Mouse (Mus musculus) CD4-positive naive resting alpha-beta T cell, adult 57 days (primary cell): ENCODE data around the gene Rnase4. TPM values are rescaled to one million over a fixed set of nuclear protein-coding genes. Genes with fewer than 3 reads are reported as not detected.

Experiments
- total RNA-seq: library from RNA; stranded (reverse); gene quantifications from one replicate; pipeline ENCODE4 v1.2.4, GENCODE M21; 2023

Rnase4 gene
- total RNA-seq: 2.4 TPM

DNA sequence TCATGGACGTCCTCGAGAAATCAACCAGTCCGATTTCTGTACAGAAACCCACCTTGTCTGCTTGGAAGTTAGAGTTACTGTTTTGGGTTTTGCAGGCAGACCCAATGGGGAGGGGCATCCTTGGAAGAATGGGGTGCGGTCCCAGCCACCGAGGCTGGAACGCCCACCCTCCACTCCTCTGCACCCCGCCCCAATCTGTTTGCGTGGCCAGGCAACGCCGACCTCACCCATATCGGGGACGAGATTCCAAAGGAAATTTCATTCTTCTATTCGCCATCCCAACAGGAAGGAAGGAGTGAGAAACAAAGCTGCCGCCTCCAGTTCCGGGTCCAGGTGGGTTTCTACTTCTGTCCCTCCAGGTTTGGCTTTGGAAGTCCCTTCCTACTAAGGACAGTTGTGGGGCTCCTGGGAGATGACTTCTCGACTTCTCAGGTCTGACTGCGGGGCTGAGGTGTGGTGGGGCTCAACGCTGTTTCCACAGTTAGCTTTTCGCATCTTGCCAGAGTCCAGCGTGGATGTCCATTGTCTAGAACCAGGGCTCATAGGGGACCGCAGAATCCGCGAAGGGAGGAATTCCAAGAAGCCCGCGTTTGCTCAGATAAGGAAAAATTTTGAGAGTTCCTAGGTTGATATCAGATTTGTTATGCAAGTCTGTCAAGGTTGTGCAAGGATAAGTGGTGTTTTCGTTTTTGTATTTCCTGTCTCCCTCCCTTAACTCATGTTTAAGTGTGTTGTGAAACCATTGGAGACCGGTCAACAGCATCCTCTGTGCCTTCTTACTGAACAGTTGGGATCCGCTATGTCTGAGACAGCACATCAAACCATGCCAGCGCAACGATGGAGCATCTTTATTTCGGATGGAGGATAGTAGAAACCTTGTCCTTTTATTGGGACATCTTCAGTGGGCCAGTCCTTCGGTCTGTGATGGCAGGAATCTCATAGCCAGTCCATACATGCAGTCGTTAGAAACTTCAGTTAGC, at the start of gene Rnase4, which contains the start of gene Ang:
Rnase4 (plus strand) TSS at position 157 of the 980 bp plus-strand sequence.
Ang (plus strand) TSS at position 230 of the 980 bp plus-strand sequence.

DNA sequence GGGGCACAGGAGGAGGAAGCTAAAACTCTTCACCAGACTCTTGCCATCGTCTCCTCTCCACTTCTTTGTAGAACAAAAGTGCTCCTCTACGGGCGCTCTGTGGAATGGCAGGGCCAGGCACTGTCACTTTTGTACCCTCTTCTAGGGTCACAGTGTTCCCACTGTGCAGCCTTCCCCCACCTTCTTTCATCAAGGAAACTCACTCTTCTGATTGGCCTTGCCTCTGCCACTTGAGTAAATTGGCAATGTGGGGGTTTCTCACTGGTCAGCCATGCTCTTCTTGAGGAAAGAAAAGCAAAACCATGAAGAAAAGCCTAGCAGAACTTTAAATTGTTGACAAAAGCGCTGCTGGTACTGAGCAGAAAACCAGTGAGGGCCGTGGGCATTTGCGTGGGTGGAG, 49.1 kb upstream of the Rnase4 start, which contains the start of gene Rnase9:
Rnase9 (minus strand) TSS at position 101 of the 400 bp plus-strand sequence.

DNA sequence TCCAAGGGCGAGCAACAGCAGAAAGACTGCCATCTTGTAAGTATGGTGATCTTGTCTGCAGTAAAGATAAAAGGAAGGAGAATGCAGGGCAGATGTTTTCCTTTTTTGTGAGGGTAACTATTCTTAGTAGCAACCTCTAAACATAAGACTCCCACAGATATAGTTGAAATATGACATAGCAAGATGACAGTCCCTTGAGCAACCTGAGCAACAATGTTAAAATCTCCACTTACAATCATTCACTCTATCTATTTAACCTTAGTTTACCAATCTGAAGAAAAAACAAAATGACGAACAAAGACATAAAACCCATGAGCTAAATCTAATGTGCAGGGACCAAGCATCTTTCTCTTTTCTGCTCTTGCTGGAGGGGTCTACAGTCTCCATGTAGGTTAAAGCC, 40.8 kb upstream of the Rnase4 start, which contains the start of gene Rnase11:
Rnase11 (minus strand) TSS at position 101 of the 400 bp plus-strand sequence.

DNA sequence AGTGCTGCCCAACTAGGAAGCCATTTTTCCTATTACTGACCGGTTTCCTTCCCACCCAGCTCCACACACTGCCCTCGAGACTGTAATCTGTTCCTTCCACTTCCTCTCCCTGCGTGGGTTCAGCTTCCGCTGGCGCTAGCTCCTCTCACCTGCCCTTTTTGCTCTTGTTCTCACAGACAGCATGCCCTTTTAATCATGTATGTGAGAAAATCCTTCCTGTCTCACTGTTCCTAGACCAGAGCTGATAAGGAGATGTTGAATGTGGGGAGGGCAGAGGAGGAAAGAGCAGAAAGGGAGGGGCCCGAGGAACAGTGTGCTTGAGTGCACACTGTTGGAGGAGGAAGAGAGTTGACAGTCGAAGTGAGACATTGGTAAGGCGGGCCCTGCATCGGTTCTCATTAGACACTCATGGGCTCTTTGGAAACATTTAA, 33.5 kb upstream of the Rnase4 start, which contains the start of gene Rnase12:
Rnase12 (minus strand) TSS at position 261 of the 431 bp plus-strand sequence.

DNA sequence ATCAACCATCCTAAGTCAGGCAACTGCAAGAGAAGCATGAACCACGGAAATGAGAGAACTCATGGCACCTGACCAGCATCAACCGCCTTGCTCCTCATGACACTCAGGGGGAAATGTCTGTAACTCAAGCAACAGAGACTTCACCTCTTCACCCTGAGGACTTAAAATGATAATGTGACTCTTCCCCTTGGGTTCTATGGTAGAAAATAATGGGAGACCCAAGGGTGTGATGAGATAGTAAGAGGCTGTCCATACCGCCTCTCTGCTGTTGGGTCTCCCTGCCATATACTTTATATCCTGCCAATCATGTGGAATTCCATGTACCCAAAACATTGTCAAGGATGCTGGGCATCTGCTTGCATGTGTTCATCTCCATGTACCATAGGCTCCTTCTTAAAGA, 16.5 kb upstream of the Rnase4 start, which contains the start of gene Olfr750:
Olfr750 (minus strand) TSS at position 101 of the 400 bp plus-strand sequence.

DNA sequence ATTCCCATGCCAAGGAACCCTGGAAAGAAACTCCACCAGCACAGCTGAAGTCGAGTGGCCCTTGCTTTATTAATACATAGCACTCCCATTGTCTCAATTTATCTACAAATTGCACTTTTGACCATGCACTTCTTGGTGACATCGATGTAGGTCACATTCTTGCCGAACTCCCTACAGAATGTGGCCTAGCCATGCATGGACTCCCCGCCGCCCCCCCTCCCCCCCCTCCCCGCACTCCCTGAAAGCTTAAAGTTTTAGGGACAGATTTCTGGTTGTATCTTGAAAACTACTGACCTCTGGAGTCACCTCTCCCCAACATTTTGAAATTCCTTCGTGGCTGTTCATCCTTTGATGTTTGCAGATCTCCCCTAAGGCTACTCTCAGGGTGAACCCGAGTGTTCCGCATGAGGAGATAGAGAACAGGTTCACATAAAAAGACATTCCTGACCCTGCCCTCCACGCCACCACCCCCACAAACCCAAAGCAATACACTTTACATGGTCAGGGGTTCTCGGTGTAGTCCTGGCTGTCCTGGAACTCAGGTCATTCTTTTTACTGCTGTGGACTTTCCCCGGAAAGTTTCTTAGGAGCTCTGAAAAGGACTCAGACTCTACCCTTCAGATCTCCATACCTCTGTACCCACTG, 23.2 kb downstream of the Rnase4 start, which contains the start of gene Eddm3b:
Eddm3b (plus strand) TSS at position 511 of the 645 bp plus-strand sequence.

DNA sequence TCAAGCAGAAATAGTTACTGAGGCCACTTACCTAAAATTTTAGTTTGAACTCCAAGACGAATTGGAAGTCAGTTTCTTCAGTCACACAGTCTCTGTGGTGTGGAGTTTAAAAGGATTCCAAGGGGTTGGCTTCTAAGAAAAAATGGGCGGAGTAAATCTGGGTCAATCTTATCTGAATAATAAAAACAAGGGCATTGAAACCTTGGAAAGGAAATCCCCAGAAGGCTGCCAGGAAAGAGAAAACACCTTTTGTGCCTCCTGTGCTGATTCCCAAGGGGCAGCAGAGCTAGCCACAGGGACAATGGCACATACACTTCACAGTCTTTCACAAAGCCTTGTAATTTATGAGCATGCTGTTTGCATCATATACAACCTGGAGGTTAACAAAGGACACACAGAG, 55.8 kb downstream of the Rnase4 start, which contains the start of gene Rnase1:
Rnase1 (minus strand) TSS at position 101 of the 400 bp plus-strand sequence.

Other genes with a start within 250 kb of the Rnase4 start
- 34.1 TPM for gene Tep1, start 220.5 kb upstream of the Rnase4 start, total RNA-seq
- gene Klhl33, start 193.6 kb upstream of the Rnase4 start, total RNA-seq: not detected
- gene Osgep, start 166.2 kb upstream of the Rnase4 start, total RNA-seq: 40.7 TPM
- 49.0 TPM for gene Apex1, start 166.1 kb upstream of the Rnase4 start, total RNA-seq
- 104 TPM for gene Pip4p1, start 160.2 kb upstream of the Rnase4 start, total RNA-seq
- gene Pnp, start 160.0 kb upstream of the Rnase4 start, total RNA-seq: 18.1 TPM
- 20.5 TPM for gene Gm49342, start 146.6 kb upstream of the Rnase4 start, total RNA-seq
- gene Pnp2, start 135.1 kb upstream of the Rnase4 start, total RNA-seq: 1.0 TPM
- not detected for gene Rnase10, start 83.3 kb upstream of the Rnase4 start, total RNA-seq
- gene Rnase9, start 49.2 kb upstream of the Rnase4 start, total RNA-seq: not detected
- not detected for gene Rnase11, start 40.9 kb upstream of the Rnase4 start, total RNA-seq
- not detected for gene Rnase12, start 33.4 kb upstream of the Rnase4 start, total RNA-seq
- not detected for gene Olfr750, start 16.6 kb upstream of the Rnase4 start, total RNA-seq
- gene Ang, start 73 bp downstream of the Rnase4 start, total RNA-seq: 2.6 TPM
- gene Eddm3b, start 23.3 kb downstream of the Rnase4 start, total RNA-seq: not detected
- gene Rnase6, start 32.8 kb downstream of the Rnase4 start, total RNA-seq: 3.4 TPM
- not detected for gene Rnase1, start 55.7 kb downstream of the Rnase4 start, total RNA-seq
- gene Rnase2b, start 71.2 kb downstream of the Rnase4 start, total RNA-seq: not detected
- gene Ang2, start 108.1 kb downstream of the Rnase4 start, total RNA-seq: not detected
- gene Ear14, start 112.3 kb downstream of the Rnase4 start, total RNA-seq: not detected
- not detected for gene Rnase2a, start 165.0 kb downstream of the Rnase4 start, total RNA-seq